Mouse (Mus musculus) kidney, embryonic 16.5 days (tissue): ENCODE results near the gene Ust. TPM values are rescaled to one million over a fixed set of nuclear protein-coding genes. Genes with fewer than 3 reads are reported as not detected.

Experiments used
- ATAC-seq: fragments of 200-750 bp; cut with Nextera tagmentation; 2 replicates; pipeline ENCODE4 v1.8.0; 2017; ENCODE audit warnings: moderate TSS enrichment; ENCODE audit not compliant: low FRiP score, low TSS enrichment
- H3K27ac ChIP-seq: fragments of 300-500 bp; sonication (generic); 2 replicates; pipeline ENCODE4 v1.5.1; 2014; ENCODE audit warnings: low read length
- H3K27me3 ChIP-seq: fragments of 300-500 bp; sonication (generic); 2 replicates; pipeline ENCODE4 v1.6.1; 2014; ENCODE audit warnings: low read length, control low read depth, mixed read lengths; ENCODE audit not compliant: insufficient read depth
- H3K36me3 ChIP-seq: fragments of 300-500 bp; sonication (generic); 2 replicates; pipeline ENCODE4 v1.6.1; 2014; ENCODE audit warnings: low read length, control low read depth, mixed read lengths; ENCODE audit not compliant: insufficient read depth
- H3K4me1 ChIP-seq: fragments of 300-500 bp; sonication (generic); 2 replicates; pipeline ENCODE4 v1.6.1; 2014; ENCODE audit warnings: low read length, control low read depth, mixed read lengths; ENCODE audit not compliant: insufficient read depth
- H3K4me2 ChIP-seq: fragments of 300-500 bp; sonication (generic); replicated peaks from 2 replicates; pipeline ENCODE4 v1.6.1; 2014; ENCODE audit warnings: low read depth, low read length
- H3K4me3 ChIP-seq: fragments of 300-500 bp; sonication (generic); 2 replicates; pipeline ENCODE4 v1.5.1; 2014; ENCODE audit warnings: mild to moderate bottlenecking, low read length
- H3K9ac ChIP-seq: fragments of 300-500 bp; sonication (generic); replicated peaks from 2 replicates; pipeline ENCODE4 v1.6.1; 2014; ENCODE audit warnings: low read length
- H3K9me3 ChIP-seq: fragments of 300-500 bp; sonication (generic); 2 replicates; pipeline ENCODE4 v1.6.1; 2016; ENCODE audit warnings: low read length, control low read depth
- WGBS: fragments of 180-500 bp; shearing (Covaris S2); extraction: QIAGEN DNeasy Blood & Tissue Kit; methylation state at CpG from one replicate; pipeline ENCODE4 v1.1.7; 2014; 5-methylcytosine and 5-hydroxymethylcytosine counted together
- polyA plus RNA-seq: library from polyadenylated mRNA; unstranded; fragments of >200 nt; fragmentation: Nextera tagmentation; extraction: Ambion mirVana; gene quantifications from 2 replicates; pipeline ENCODE4 v1.2.1, GENCODE M21; 2015

Ust gene
- polyA plus RNA-seq, 1 experiment from 2014 or later, result 4.9 TPM

GRCm38 (mm10) chr10:8199816-8200215 is 318.8 kb downstream of the Ust start:
- no peak for ATAC-seq
- no peaks in the 10 kb centered on the region for H3K4me1 ChIP-seq
- H3K9ac ChIP-seq, result no peak overlapping the region
- H3K27me3 ChIP-seq, result no peaks in the 10 kb centered on the region
- H3K4me2 ChIP-seq, result no peak overlapping the region
- WGBS, result 87% methylated on average over 8 of the region's 8 CpGs
- no peak overlapping the region for H3K27ac ChIP-seq
- H3K9me3 ChIP-seq, result no peaks in the 10 kb centered on the region
- H3K4me3 ChIP-seq, result no peak overlapping the region
- no peaks in the 10 kb centered on the region for H3K36me3 ChIP-seq

- Histone ChIP-seq H3K4me3 (no peak overlapping the region), H3K4me1 (no peaks in the 10 kb centered on the region), H3K36me3 (no peaks in the 10 kb centered on the region), H3K9me3 (no peaks in the 10 kb centered on the region), H3K9ac (no peak overlapping the region), H3K27ac (no peak overlapping the region), H3K27me3 (no peaks in the 10 kb centered on the region), H3K4me2 (no peak overlapping the region)
- no peak for ATAC-seq
- WGBS, result 92% methylated on average over 9 of the region's 9 CpGs
These were observed 319.4 kb downstream of the Ust start for GRCm38 (mm10) chr10:8199026-8199756.

GRCm38 (mm10) chr10:8197661-8198060 is 321.0 kb downstream of the Ust start:
- H3K9me3 ChIP-seq, result no peaks in the 10 kb centered on the region
- 41% methylated on average over 2 of the region's 2 CpGs for WGBS
- H3K4me1 ChIP-seq, result no peaks in the 10 kb centered on the region
- no peak for ATAC-seq
- no peaks in the 10 kb centered on the region for H3K36me3 ChIP-seq
- H3K27ac ChIP-seq, result no peak overlapping the region
- H3K9ac ChIP-seq, result no peak overlapping the region
- no peak overlapping the region for H3K4me2 ChIP-seq
- H3K27me3 ChIP-seq, result no peaks in the 10 kb centered on the region
- no peak overlapping the region for H3K4me3 ChIP-seq

GRCm38 (mm10) chr10:8196300-8196699 is 322.3 kb downstream of the Ust start:
- Histone ChIP-seq H3K9ac (no peak overlapping the region), H3K27me3 (no peaks in the 10 kb centered on the region), H3K4me1 (no peaks in the 10 kb centered on the region), H3K36me3 (no peaks in the 10 kb centered on the region), H3K9me3 (no peaks in the 10 kb centered on the region), H3K4me3 (no peak overlapping the region), H3K4me2 (no peak overlapping the region), H3K27ac (no peak overlapping the region)
- ATAC-seq, result peak; percentile 90
- 3% methylated on average over 2 of the region's 2 CpGs for WGBS

- Histone ChIP-seq H3K4me1 (no peaks in the 10 kb centered on the region), H3K4me3 (no peak overlapping the region), H3K27ac (no peak overlapping the region), H3K27me3 (no peaks in the 10 kb centered on the region), H3K4me2 (no peak overlapping the region), H3K9me3 (no peaks in the 10 kb centered on the region), H3K36me3 (no peaks in the 10 kb centered on the region), H3K9ac (no peak overlapping the region)
- ATAC-seq, result peak; percentile 42; the same call in 1 of the 2 replicates
- WGBS, result 56% methylated on average over 6 of the region's 6 CpGs
These were observed 322.9 kb downstream of the Ust start for GRCm38 (mm10) chr10:8195730-8196129.

- Histone ChIP-seq H3K9ac (no peak overlapping the region), H3K9me3 (no peaks in the 10 kb centered on the region), H3K27ac (0 out of 2 replicates have a peak overlapping the region, but pooled peaks have one; percentile 24), H3K4me1 (peaks cover 16% of the 10 kb centered on the region; the same call in 1 of the 2 replicates), H3K4me3 (no peak overlapping the region), H3K4me2 (no peak overlapping the region), H3K27me3 (no peaks in the 10 kb centered on the region), H3K36me3 (no peaks in the 10 kb centered on the region)
- 64% methylated on average over 5 of the region's 5 CpGs for WGBS
- peak; percentile 85 for ATAC-seq
These were observed 329.2 kb downstream of the Ust start for GRCm38 (mm10) chr10:8189331-8189981.

GRCm38 (mm10) chr10:8185586-8185985 is 333.0 kb downstream of the Ust start:
- Histone ChIP-seq H3K4me3 (no peak overlapping the region), H3K36me3 (no peaks in the 10 kb centered on the region), H3K9ac (no peak overlapping the region), H3K9me3 (no peaks in the 10 kb centered on the region), H3K27me3 (no peaks in the 10 kb centered on the region), H3K4me1 (peaks cover 23% of the 10 kb centered on the region), H3K4me2 (no peak overlapping the region), H3K27ac (no peak overlapping the region)
- ATAC-seq, result no peak
- 59% methylated on average over 4 of the region's 4 CpGs for WGBS

- H3K9me3 ChIP-seq, result no peaks in the 10 kb centered on the region
- peaks cover 23% of the 10 kb centered on the region for H3K4me1 ChIP-seq
- H3K4me2 ChIP-seq, result no peak overlapping the region
- no peak overlapping the region for H3K27ac ChIP-seq
- H3K27me3 ChIP-seq, result no peaks in the 10 kb centered on the region
- no peaks in the 10 kb centered on the region for H3K36me3 ChIP-seq
- no peak overlapping the region for H3K4me3 ChIP-seq
- 16% methylated on average over 9 of the region's 9 CpGs for WGBS
- no peak for ATAC-seq
- H3K9ac ChIP-seq, result no peak overlapping the region
These were observed 333.9 kb downstream of the Ust start for GRCm38 (mm10) chr10:8184711-8185110.

GRCm38 (mm10) chr10:8183171-8183570 is 335.5 kb downstream of the Ust start:
- peaks cover 20% of the 10 kb centered on the region for H3K4me1 ChIP-seq
- H3K27ac ChIP-seq, result no peak overlapping the region
- no peak overlapping the region for H3K4me3 ChIP-seq
- H3K9me3 ChIP-seq, result no peaks in the 10 kb centered on the region
- ATAC-seq, result no peak
- H3K27me3 ChIP-seq, result no peaks in the 10 kb centered on the region
- H3K4me2 ChIP-seq, result no peak overlapping the region
- 25% methylated on average over 7 of the region's 7 CpGs for WGBS
- H3K36me3 ChIP-seq, result no peaks in the 10 kb centered on the region
- H3K9ac ChIP-seq, result no peak overlapping the region

GRCm38 (mm10) chr10:8181596-8182185 is 336.9 kb downstream of the Ust start:
- no peak overlapping the region for H3K27ac ChIP-seq
- H3K4me3 ChIP-seq, result no peak overlapping the region
- H3K9me3 ChIP-seq, result no peaks in the 10 kb centered on the region
- peak; percentile 73 for ATAC-seq
- WGBS, result 36% methylated on average over 4 of the region's 4 CpGs
- no peaks in the 10 kb centered on the region for H3K36me3 ChIP-seq
- H3K4me2 ChIP-seq, result no peak overlapping the region
- H3K27me3 ChIP-seq, result no peaks in the 10 kb centered on the region
- H3K9ac ChIP-seq, result no peak overlapping the region
- peaks cover 20% of the 10 kb centered on the region for H3K4me1 ChIP-seq
